Mouse (Mus musculus) myocyte (in vitro differentiated cells): ENCODE measurements around the gene Elmo3. TPM values are rescaled to one million over a fixed set of nuclear protein-coding genes. Genes with fewer than 3 reads are reported as not detected.

Experiments
- H3K27me3 ChIP-seq: one replicate; pipeline ENCODE4 v1.6.1; 2011; ENCODE audit not compliant: control insufficient read depth, insufficient read depth, insufficient read length
- H3K36me3 ChIP-seq: one replicate; pipeline ENCODE4 v1.6.1; 2011; ENCODE audit not compliant: control insufficient read depth, insufficient read depth
- H3K4me2 ChIP-seq: one replicate; pipeline ENCODE4 v1.6.1; 2011; ENCODE audit warnings: low read depth, control low read depth
- H3K4me3 ChIP-seq: one replicate; pipeline ENCODE4 v1.5.1; 2011; ENCODE audit warnings: mild to moderate bottlenecking, control low read depth, moderate library complexity
- H3K79me2 ChIP-seq: one replicate; pipeline ENCODE4 v1.6.1; 2011; ENCODE audit not compliant: control insufficient read depth, insufficient read depth
- H3ac ChIP-seq: one replicate; pipeline ENCODE4 v1.6.1; 2011; ENCODE audit not compliant: control insufficient read depth, insufficient read length
- CEBPB ChIP-seq: IDR thresholded peaks from 2 replicates; pipeline ENCODE4 v1.6.1; 2011; ENCODE audit warnings: mild to moderate bottlenecking, moderate library complexity; ENCODE audit not compliant: poor library complexity, insufficient read depth, severe bottlenecking
- E2F4 ChIP-seq: IDR thresholded peaks from one replicate; pipeline ENCODE4 v1.6.1; 2011; ENCODE audit warnings: mild to moderate bottlenecking, control low read depth, moderate library complexity; ENCODE audit not compliant: insufficient read depth
- MAX ChIP-seq: IDR thresholded peaks from one replicate; pipeline ENCODE4 v1.6.1; 2011; ENCODE audit warnings: low read depth, mild to moderate bottlenecking, control low read depth
- MYOD1 ChIP-seq, 3 experiments: IDR thresholded peaks; one replicate each; pipeline ENCODE4 v1.6.1; 2011; ENCODE audit warnings: control low read depth in 2 of 3, low read depth in 2 of 3, mild to moderate bottlenecking in 2 of 3, moderate library complexity in 1 of 3; ENCODE audit not compliant: insufficient read length in 2 of 3, control insufficient read depth in 1 of 3
- MYOG ChIP-seq, 3 experiments: IDR thresholded peaks; one replicate each; pipeline ENCODE4 v1.6.1; 2011; ENCODE audit warnings: control low read depth in 2 of 3, low read depth in 2 of 3, mild to moderate bottlenecking in 2 of 3; ENCODE audit not compliant: insufficient read length in 2 of 3, control insufficient read depth in 1 of 3, insufficient read depth in 1 of 3
- POLR2A ChIP-seq: IDR thresholded peaks from one replicate; pipeline ENCODE4 v1.6.1; 2011; ENCODE audit warnings: low read depth, mild to moderate bottlenecking, control low read depth, moderate library complexity; ENCODE audit not compliant: insufficient read length
- POLR2AphosphoS2 ChIP-seq: IDR thresholded peaks from one replicate; pipeline ENCODE4 v1.6.1; 2011; ENCODE audit warnings: low read depth, control low read depth; ENCODE audit not compliant: insufficient read length
- REST ChIP-seq: IDR thresholded peaks from one replicate; pipeline ENCODE4 v1.6.1; 2011; ENCODE audit warnings: mild to moderate bottlenecking, control low read depth, moderate library complexity; ENCODE audit not compliant: insufficient read depth, insufficient read length
- SRF ChIP-seq: IDR thresholded peaks from one replicate; pipeline ENCODE4 v1.6.1; 2011; ENCODE audit warnings: low read depth; ENCODE audit not compliant: control insufficient read depth, insufficient read length
- TCF12 ChIP-seq: IDR thresholded peaks from one replicate; pipeline ENCODE4 v1.6.1; 2011; ENCODE audit warnings: mild to moderate bottlenecking, control low read depth; ENCODE audit not compliant: poor library complexity, insufficient read depth, severe bottlenecking
- TCF3 ChIP-seq: IDR thresholded peaks from one replicate; pipeline ENCODE4 v1.6.1; 2011; ENCODE audit warnings: low read depth, control low read depth; ENCODE audit not compliant: insufficient read length
- USF1 ChIP-seq: IDR thresholded peaks from one replicate; pipeline ENCODE4 v1.6.1; 2011; ENCODE audit warnings: low read depth, mild to moderate bottlenecking, control low read depth, moderate library complexity
- polyA plus RNA-seq: library from polyadenylated mRNA; unstranded; fragments of >200 nt; fragmentation: generic; extraction: Trizol; gene quantifications from one replicate; pipeline ENCODE4 v1.2.1, GENCODE M21; 2012; ENCODE audit warnings: missing spikeins

The Elmo3 gene
- polyA plus RNA-seq, 1 experiment, result 0.92 TPM

DNA sequence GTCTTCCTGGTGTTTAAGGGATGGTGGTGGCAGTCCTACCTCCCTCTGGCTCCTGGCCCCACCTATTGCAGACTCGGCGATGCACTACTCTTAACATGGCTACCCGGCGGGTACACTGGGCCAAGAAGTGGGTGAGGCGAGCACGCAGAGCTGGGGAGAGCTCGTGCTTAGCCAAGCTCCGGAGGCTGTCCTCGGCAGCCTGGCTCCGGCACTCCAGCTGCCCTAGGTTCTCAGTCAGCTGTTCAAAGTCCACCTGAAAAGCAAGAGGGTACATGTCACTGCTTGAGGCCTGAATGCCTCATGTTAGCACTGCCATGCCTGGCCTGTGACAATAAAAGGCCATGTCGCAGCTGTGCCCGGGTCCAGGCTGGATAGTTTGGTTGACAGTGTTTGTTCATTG lies 24.9 kb downstream of the Elmo3 start:
- H3K27me3 ChIP-seq, result no peaks in the 10 kb centered on the region
- no peak overlapping the region for H3K4me3 ChIP-seq
- no peak overlapping the region for H3ac ChIP-seq
- peaks cover 31% of the 10 kb centered on the region for H3K36me3 ChIP-seq
- H3K79me2 ChIP-seq, result peaks cover 25% of the 10 kb centered on the region
- H3K4me2 ChIP-seq, result no peak overlapping the region
- TF ChIP-seq CEBPB (no peak), POLR2A (no peak), SRF (no peak), TCF3 (no peak), USF1 (no peak), POLR2AphosphoS2 (no peak), E2F4 (no peak), MYOG (IDR thresholded peaks at IDR 0.05; ENCODE audit: control insufficient read depth in 1 of 3, insufficient read depth in 1 of 3, insufficient read length in 2 of 3, low read depth in 2 of 3) (no peak), MYOD1 (IDR thresholded peaks at IDR 0.05; ENCODE audit: control insufficient read depth in 1 of 3, insufficient read length in 2 of 3, low read depth in 2 of 3) (no peak), TCF12 (no peak), MAX (no peak), REST (no peak)

DNA sequence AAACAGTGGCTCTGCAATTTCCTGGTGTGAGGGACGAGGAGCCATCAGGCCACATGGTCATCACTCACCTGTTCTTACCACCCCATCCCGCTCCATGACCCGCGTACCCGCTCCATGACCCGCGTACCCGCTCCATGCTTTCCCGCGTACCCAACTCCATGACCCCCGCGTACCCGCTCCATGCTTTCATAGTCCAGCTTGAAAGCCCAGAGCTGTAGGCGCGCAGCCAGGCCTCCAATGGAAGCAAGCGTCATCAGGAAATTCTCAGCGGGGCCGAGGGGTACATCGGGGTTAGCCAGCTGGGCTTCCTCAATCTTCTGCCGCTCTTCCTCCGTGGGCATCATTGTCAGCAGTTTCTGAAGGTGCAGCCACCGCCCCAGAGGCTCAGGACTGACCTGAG lies 26.1 kb downstream of the Elmo3 start:
- peaks cover 41% of the 10 kb centered on the region for H3K36me3 ChIP-seq

DNA sequence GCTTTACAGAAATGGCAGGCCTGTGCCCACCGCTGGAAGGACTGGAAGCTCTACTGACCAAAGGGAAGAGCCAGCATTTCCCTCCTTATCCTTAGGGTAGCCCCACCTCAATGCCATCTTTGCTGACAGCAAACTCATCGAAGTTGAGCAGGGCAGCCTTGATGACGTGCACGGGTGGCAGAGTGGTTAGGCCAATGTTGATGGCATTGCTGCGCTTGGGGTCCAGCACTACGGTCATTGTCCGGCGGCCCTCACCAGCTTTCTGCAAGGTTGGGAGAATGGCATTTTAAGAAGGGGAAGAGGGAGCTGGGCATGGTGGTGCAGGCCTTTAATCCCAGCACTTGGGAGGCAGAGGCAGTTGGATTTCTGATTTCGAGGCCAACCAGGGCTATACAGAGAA lies 26.5 kb downstream of the Elmo3 start:
- Histone ChIP-seq H3K36me3 (peaks cover 46% of the 10 kb centered on the region), H3K4me2 (no peak overlapping the region), H3K27me3 (no peaks in the 10 kb centered on the region), H3K4me3 (no peak overlapping the region), H3K79me2 (peaks cover 14% of the 10 kb centered on the region), H3ac (no peak overlapping the region)
- no peak for TF ChIP-seq POLR2A
- peak; percentile 62 for TF ChIP-seq POLR2AphosphoS2
- no peak for TF ChIP-seq MYOG (IDR thresholded peaks at IDR 0.05; ENCODE audit: control insufficient read depth in 1 of 3, insufficient read depth in 1 of 3, insufficient read length in 2 of 3, low read depth in 2 of 3)

More for the DNA sequence above, 26.1 kb downstream of the Elmo3 start:
- no peak overlapping the region for H3K4me2 ChIP-seq
- H3K27me3 ChIP-seq, result no peaks in the 10 kb centered on the region
- no peak overlapping the region for H3ac ChIP-seq
- peaks cover 18% of the 10 kb centered on the region for H3K79me2 ChIP-seq
- TF ChIP-seq POLR2A (peak; percentile 37), MAX (no peak)
- H3K4me3 ChIP-seq, result no peak overlapping the region

DNA sequence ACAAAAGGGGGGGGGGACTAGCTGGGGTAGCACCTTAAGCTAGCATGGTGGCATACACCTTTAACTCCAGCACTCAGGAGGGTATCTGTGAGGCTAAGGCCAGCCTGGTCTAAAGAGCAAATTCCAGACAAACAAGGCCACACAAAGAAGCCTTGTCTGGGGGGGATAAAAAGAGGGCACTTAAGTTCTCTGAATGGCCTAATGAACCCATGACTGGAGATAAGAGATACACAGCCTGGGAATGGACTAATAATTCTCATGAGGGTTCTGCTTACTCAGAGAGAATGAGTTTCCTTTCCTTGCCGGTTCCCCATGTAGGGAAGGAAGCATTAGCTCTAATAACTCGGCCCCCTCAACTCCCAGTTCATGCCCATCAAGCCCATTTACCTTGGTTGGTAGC lies 27.1 kb downstream of the Elmo3 start:
- H3K4me3 ChIP-seq, result no peak overlapping the region
- H3K4me2 ChIP-seq, result no peak overlapping the region
- H3K27me3 ChIP-seq, result no peaks in the 10 kb centered on the region
- TF ChIP-seq TCF3 (no peak), REST (no peak), TCF12 (no peak), E2F4 (no peak), MYOG (IDR thresholded peaks at IDR 0.05; ENCODE audit: control insufficient read depth in 1 of 3, insufficient read depth in 1 of 3, insufficient read length in 2 of 3, low read depth in 2 of 3) (no peak)
- peaks cover 52% of the 10 kb centered on the region for H3K36me3 ChIP-seq
- no peak overlapping the region for H3ac ChIP-seq
- peaks cover 8% of the 10 kb centered on the region for H3K79me2 ChIP-seq

DNA sequence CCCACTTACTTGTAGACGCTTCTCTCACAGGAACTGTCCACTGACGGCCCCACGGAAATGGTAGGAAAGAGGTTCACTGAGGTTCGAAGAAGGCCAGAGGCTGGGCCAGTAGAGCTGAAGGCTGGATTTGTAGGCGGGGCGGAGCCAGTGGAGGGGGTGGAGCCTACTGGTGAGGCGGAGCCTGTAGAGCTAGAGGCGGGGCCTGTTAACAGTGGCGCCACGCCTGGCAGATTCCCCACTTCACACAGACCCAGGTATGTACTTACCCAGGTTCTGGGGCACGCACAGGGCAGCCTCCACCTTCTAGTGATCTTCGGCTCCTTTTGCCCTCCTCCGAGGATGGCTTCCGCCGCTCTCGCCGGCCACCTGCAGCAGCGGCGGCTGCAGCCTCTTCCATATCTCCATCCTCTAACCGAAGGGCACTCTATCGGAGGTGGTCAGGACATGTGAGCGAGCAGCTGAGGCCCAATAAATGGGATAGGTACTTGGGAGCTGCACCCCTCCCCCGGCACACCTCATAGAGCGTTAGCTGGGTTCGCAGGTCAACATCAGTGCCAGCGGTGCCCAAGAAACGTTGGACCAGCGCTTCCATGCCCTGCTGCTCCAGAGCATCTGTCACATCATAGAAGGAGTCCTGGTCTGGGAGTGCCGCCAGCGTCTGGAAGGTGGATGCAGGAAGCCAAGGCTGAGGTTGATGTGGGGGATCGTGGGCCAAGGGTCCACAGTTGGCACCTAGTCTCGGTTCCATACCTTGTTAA lies 31.2 kb downstream of the Elmo3 start:
- Histone ChIP-seq H3K79me2 (peaks cover 17% of the 10 kb centered on the region), H3K4me3 (no peak overlapping the region), H3ac (no peak overlapping the region), H3K27me3 (no peaks in the 10 kb centered on the region), H3K36me3 (peaks cover 48% of the 10 kb centered on the region), H3K4me2 (no peak overlapping the region)
- TF ChIP-seq SRF (no peak), USF1 (no peak), POLR2AphosphoS2 (peak; percentile 52)

DNA sequence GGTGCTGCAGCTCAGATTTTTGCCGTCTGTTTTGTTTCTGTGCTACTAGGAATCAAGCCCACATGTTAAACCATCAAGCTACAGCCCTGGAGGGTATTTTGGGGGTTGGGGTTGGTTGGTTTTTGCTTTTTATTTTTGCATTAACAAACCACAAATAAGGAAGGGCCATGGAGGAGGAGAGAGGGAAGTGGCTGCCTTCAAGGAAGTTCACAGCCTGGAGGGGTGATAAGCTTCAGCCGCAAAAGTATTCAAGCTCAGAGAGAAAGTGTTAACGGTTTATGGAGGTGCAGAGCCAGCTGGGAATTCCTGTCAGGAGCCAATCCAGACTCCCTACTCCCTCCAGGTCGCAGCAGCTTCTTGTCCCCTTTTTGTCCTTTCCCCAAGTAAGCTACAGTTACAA lies 33.6 kb downstream of the Elmo3 start:
- TF ChIP-seq REST (no peak), TCF3 (no peak), MAX (no peak), TCF12 (no peak)

More for the DNA sequence above, 33.6 kb downstream of the Elmo3 start:
- peaks cover 41% of the 10 kb centered on the region for H3K79me2 ChIP-seq
- H3ac ChIP-seq, result no peak overlapping the region
- H3K36me3 ChIP-seq, result peaks cover 45% of the 10 kb centered on the region
- no peak overlapping the region for H3K4me2 ChIP-seq
- no peaks in the 10 kb centered on the region for H3K27me3 ChIP-seq
- H3K4me3 ChIP-seq, result no peak overlapping the region
